Mouse (Mus musculus): ENCODE results near the gene Phox2a. TPM values are rescaled to one million over a fixed set of nuclear protein-coding genes. Genes with fewer than 3 reads are reported as not detected.

Phox2a gene
- polyA plus RNA-seq (2012; ENCODE audit: low replicate concordance): not detected in 2 replicates

DNA sequence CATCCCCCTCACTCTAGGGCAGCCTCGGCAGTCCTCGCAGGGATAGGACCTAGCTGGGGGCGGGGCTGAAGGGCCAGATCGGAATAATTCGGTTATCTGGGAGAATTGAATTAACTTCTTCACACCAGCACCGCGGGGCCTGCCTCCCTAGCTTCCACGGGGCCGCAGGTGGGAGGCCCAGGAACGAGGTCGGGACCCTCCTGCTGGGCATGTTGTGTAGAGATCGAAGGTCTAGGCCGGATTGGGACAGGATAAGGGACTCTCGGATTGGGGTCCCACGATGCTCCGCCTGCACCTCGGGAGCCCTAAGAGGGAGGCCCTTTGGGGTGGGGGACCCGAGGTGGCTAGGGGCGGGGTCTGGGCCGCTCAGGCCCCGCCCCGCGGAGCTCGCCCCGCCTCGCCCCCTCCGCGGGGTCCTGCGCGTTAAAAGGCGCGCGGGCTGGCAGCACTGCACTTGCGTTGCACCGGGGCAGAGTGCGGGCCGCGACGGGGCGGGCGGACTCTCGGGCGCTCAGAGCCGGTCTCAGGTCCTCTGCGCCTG lies at the start of gene Phox2a:
Gene Phox2a, plus strand, starts transcription at position 453 of the 541 bp plus-strand sequence.

DNA sequence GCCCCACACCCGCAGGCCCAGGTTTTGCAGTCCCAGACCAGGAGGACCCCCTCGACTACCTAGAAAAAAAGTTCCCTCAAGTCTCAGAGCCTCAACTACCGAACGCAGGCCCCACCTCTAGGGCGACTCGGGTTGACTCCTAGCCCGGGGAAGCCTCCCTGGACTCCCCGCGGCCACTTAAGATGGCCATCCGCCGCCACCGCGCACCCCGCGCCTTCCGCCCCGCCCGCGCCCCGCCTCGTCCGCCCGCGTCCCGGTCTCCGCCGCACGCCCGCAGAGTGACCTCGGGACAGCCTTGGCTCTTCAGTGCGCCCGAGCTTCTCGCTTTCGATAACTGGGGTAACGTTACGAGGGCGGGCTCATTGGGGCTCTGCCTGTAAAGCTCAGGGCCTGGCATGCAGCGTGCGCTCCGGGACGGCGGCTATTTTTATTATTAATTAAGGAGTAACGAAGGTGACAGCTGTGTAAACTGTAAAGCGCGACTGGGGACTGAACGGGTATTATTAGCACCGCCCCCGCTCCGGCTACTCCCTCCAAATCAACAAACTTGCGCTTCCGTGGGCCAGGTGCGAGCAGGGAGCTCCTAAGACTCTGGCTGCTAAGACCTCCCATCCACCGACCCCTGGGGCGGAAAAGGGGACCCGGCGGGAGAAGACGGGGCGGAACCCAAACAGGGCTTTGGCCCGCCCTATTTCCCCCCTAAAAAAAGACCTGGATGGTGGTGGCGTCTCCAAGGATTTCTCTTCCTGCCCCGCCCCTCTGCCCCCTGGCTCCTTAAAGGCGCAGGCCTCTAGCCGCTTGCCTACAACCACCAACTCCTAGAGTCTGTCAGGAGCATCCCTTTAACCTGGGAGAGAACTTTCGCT lies 19.7 kb downstream of the Phox2a start, which contains the start of gene Inppl1:
Gene Inppl1, minus strand, starts transcription at position 624 of the 866 bp plus-strand sequence.

DNA sequence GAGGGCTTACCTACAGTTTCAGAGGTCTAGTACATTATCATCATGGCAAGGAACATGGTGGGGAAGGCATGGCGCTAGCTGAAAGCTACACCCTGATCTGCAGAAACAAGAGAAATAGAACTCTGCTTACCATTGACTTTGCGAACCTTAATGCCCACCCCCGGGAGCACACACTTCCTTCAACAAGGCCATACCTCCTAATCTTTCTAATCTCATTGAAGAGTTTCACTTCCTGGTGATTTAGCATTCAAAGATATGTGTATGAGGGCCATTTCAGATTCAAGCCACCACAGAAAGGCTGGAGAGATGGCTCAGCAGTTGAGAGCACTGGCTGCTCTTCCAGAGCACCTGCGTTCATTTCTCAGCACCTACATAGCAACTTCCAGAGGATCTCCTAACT lies 39.0 kb downstream of the Phox2a start, which contains the start of gene Folr2:
Gene Folr2, minus strand, starts transcription at position 101 of the 400 bp plus-strand sequence.

DNA sequence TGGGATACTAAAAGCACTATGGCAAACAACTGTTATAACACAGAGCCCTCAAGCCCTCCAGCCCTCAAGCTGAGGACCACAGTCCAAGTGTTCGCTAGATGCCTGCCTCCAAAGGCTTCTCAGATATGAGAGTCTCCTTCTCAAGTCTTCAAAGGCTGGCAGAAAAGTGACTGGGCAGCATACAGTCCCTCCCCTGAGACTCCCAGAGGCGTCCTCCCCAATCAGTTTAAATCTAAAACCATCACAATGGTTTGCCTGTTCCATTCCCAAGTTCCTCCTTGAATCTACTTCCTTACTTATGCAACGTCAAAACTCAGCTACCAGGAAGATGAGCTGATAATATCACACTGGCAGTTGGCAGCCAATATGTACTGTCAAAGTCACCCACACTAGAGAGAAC lies 45.3 kb downstream of the Phox2a start, which contains the start of gene Anapc15:
Gene Anapc15, plus strand, starts transcription at position 301 of the 400 bp plus-strand sequence.

DNA sequence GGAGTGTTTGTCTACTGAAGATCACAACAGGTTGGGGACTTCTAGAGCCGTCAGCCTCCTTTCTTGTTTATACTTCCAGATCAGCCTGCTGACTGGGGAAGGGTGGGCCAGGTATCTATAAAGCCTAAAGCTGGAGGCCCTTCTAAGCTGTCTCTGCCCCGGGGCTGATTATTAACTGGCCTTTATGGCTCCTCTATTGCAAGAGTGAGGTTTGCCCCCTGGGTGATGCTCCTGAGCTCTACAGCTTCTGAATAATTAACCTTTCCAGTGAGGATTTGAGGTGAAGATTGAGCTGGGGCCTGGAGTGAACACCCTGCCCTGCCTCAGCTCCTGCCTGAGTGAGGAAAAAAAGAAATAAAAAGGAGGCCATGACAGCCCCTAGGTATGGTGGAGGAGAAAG lies 52.5 kb downstream of the Phox2a start, which contains the start of gene Folr1:
Gene Folr1, minus strand, starts transcription at position 160 of the 400 bp plus-strand sequence.

Other genes starting within 250 kb of the Phox2a start
- gene Art2b, start 232.7 kb upstream of the Phox2a start, polyA plus RNA-seq (2012; ENCODE audit: low replicate concordance): 1.6 and 2.3 TPM in 2 replicates
- 8.3 and 16.4 TPM in 2 replicates for gene Clpb, start 154.7 kb upstream of the Phox2a start, polyA plus RNA-seq (2012; ENCODE audit: low replicate concordance)
- 101 and 265 TPM in 2 replicates for gene Inppl1, start 19.9 kb downstream of the Phox2a start, polyA plus RNA-seq (2012; ENCODE audit: low replicate concordance)
- not detected in 2 replicates for gene Folr2, start 38.9 kb downstream of the Phox2a start, polyA plus RNA-seq (2012; ENCODE audit: low replicate concordance)
- 16.4 and 21.1 TPM in 2 replicates for gene Anapc15, start 45.4 kb downstream of the Phox2a start, polyA plus RNA-seq (2012; ENCODE audit: low replicate concordance)
- 0.21 TPM in 1 of 2 replicates, not detected in the other for gene Folr1, start 52.5 kb downstream of the Phox2a start, polyA plus RNA-seq (2012; ENCODE audit: low replicate concordance)
- 138 and 155 TPM in 2 replicates for gene Lamtor1, start 87.6 kb downstream of the Phox2a start, polyA plus RNA-seq (2012; ENCODE audit: low replicate concordance)
- 0.03 and 0.04 TPM in 2 replicates for gene Tomt, start 88.0 kb downstream of the Phox2a start, polyA plus RNA-seq (2012; ENCODE audit: low replicate concordance)
- gene Lrrc51, start 115.6 kb downstream of the Phox2a start, polyA plus RNA-seq (2012; ENCODE audit: low replicate concordance): 0.40 and 0.62 TPM in 2 replicates
- gene Numa1, start 115.8 kb downstream of the Phox2a start, polyA plus RNA-seq (2012; ENCODE audit: low replicate concordance): 167 and 193 TPM in 2 replicates
- gene Il18bp, start 200.4 kb downstream of the Phox2a start, polyA plus RNA-seq (2012; ENCODE audit: low replicate concordance): 4.6 and 13.5 TPM in 2 replicates
- gene Rnf121, start 247.2 kb downstream of the Phox2a start, polyA plus RNA-seq (2012; ENCODE audit: low replicate concordance): 2.1 and 5.2 TPM in 2 replicates
- 16.8 and 17.7 TPM in 2 replicates for gene Xndc1, start 247.2 kb downstream of the Phox2a start, polyA plus RNA-seq (2012; ENCODE audit: low replicate concordance)
- 0.36 and 1.0 TPM in 2 replicates for gene Xntrpc, start 247.4 kb downstream of the Phox2a start, polyA plus RNA-seq (2012; ENCODE audit: low replicate concordance)